Mouse (Mus musculus): ENCODE data around the gene Pde10a. TPM values are rescaled to one million over a fixed set of nuclear protein-coding genes. Genes with fewer than 3 reads are reported as not detected.

Gene Pde10a
- total and polyA plus RNA-seq, 2 experiments from 2014 or later: 1.5 to 3.0 TPM

- TF ChIP-seq CTCF (IDR thresholded peaks at IDR 0.05; ENCODE audit: low read depth) (no peak), EP300 (IDR thresholded peaks at IDR 0.05; ENCODE audit: low read depth) (no peak)
- no peak overlapping the region for H3K4me2 ChIP-seq (ENCODE audit: low read depth, low read length)
- no peak overlapping the region for H3K9ac ChIP-seq (replicated peaks; ENCODE audit: low read depth, low read length)
- H3K27ac ChIP-seq (ENCODE audit: low read depth): no peak overlapping the region
- H3K36me3 ChIP-seq (replicated peaks; ENCODE audit: control insufficient read depth, insufficient read depth, low read length): no peaks in the 10 kb centered on the region
- no peak overlapping the region for H3K4me3 ChIP-seq (ENCODE audit: low read depth, low read length)
- H3K4me1 ChIP-seq (ENCODE audit: control insufficient read depth, insufficient read depth): no peaks in the 10 kb centered on the region
- ATAC-seq (ENCODE audit: insufficient read depth, low read depth) (no peak), DNase-seq (ENCODE audit: low spot score) (no peak)
- H3K9me3 ChIP-seq (replicated peaks; ENCODE audit: control insufficient read depth, low read length): no peaks in the 10 kb centered on the region
- H3K27me3 ChIP-seq (ENCODE audit: control insufficient read depth, insufficient read depth, low read length): no peaks in the 10 kb centered on the region
- WGBS: 43% methylated on average over 7 of the region's 7 CpGs
Observed at GRCm38 (mm10) chr17:8728646-8729045, 203.5 kb downstream of the Pde10a start.

- no peak overlapping the region for H3K27ac ChIP-seq (ENCODE audit: low read depth)
- TF ChIP-seq CTCF (IDR thresholded peaks at IDR 0.05; ENCODE audit: low read depth): no peak
- no peak for TF ChIP-seq EP300 (IDR thresholded peaks at IDR 0.05; ENCODE audit: low read depth)
- ATAC-seq (ENCODE audit: insufficient read depth, low read depth): no peak
- no peak overlapping the region for H3K4me2 ChIP-seq (ENCODE audit: low read depth, low read length)
- H3K27me3 ChIP-seq (ENCODE audit: control insufficient read depth, insufficient read depth, low read length): no peaks in the 10 kb centered on the region
- no peaks in the 10 kb centered on the region for H3K4me1 ChIP-seq (ENCODE audit: control insufficient read depth, insufficient read depth)
- H3K36me3 ChIP-seq (replicated peaks; ENCODE audit: control insufficient read depth, insufficient read depth, low read length): no peaks in the 10 kb centered on the region
- no peak for DNase-seq (ENCODE audit: low spot score)
- H3K4me3 ChIP-seq (ENCODE audit: low read depth, low read length): no peak overlapping the region
- H3K9ac ChIP-seq (replicated peaks; ENCODE audit: low read depth, low read length): no peak overlapping the region
- no peaks in the 10 kb centered on the region for H3K9me3 ChIP-seq (replicated peaks; ENCODE audit: control insufficient read depth, low read length)
- 66% methylated on average over 7 of the region's 7 CpGs for WGBS
Observed at GRCm38 (mm10) chr17:8729808-8730207, 204.6 kb downstream of the Pde10a start.

- DNase-seq (ENCODE audit: low spot score) (no peak), ATAC-seq (ENCODE audit: insufficient read depth, low read depth) (no peak)
- no peaks in the 10 kb centered on the region for H3K4me1 ChIP-seq (ENCODE audit: control insufficient read depth, insufficient read depth)
- H3K27me3 ChIP-seq (ENCODE audit: control insufficient read depth, insufficient read depth, low read length): no peaks in the 10 kb centered on the region
- no peak overlapping the region for H3K4me2 ChIP-seq (ENCODE audit: low read depth, low read length)
- no peaks in the 10 kb centered on the region for H3K36me3 ChIP-seq (replicated peaks; ENCODE audit: control insufficient read depth, insufficient read depth, low read length)
- H3K9ac ChIP-seq (replicated peaks; ENCODE audit: low read depth, low read length): no peak overlapping the region
- no peak overlapping the region for H3K27ac ChIP-seq (ENCODE audit: low read depth)
- TF ChIP-seq EP300 (IDR thresholded peaks at IDR 0.05; ENCODE audit: low read depth) (no peak), CTCF (IDR thresholded peaks at IDR 0.05; ENCODE audit: low read depth) (no peak)
- no peaks in the 10 kb centered on the region for H3K9me3 ChIP-seq (replicated peaks; ENCODE audit: control insufficient read depth, low read length)
- no peak overlapping the region for H3K4me3 ChIP-seq (ENCODE audit: low read depth, low read length)
- 52% methylated on average over 6 of the region's 6 CpGs for WGBS
Observed at GRCm38 (mm10) chr17:8731073-8731472, 205.9 kb downstream of the Pde10a start.

- H3K4me2 ChIP-seq (ENCODE audit: low read depth, low read length): no peak overlapping the region
- WGBS: 69% methylated on average over 6 of the region's 6 CpGs
- TF ChIP-seq CTCF (IDR thresholded peaks at IDR 0.05; ENCODE audit: low read depth) (no peak), EP300 (IDR thresholded peaks at IDR 0.05; ENCODE audit: low read depth) (no peak)
Observed at GRCm38 (mm10) chr17:8736259-8736658, 211.1 kb downstream of the Pde10a start.

GRCm38 (mm10) chr17:8742772-8743171 is 217.6 kb downstream of the Pde10a start:
- Histone ChIP-seq H3K27ac (ENCODE audit: low read depth) (no peak overlapping the region), H3K4me3 (ENCODE audit: low read depth, low read length) (no peak overlapping the region), H3K27me3 (ENCODE audit: control insufficient read depth, insufficient read depth, low read length) (no peaks in the 10 kb centered on the region), H3K36me3 (replicated peaks; ENCODE audit: control insufficient read depth, insufficient read depth, low read length) (no peaks in the 10 kb centered on the region), H3K4me2 (ENCODE audit: low read depth, low read length) (no peak overlapping the region), H3K9me3 (replicated peaks; ENCODE audit: control insufficient read depth, low read length) (no peaks in the 10 kb centered on the region), H3K9ac (replicated peaks; ENCODE audit: low read depth, low read length) (no peak overlapping the region), H3K4me1 (ENCODE audit: control insufficient read depth, insufficient read depth) (no peaks in the 10 kb centered on the region)
- TF ChIP-seq EP300 (IDR thresholded peaks at IDR 0.05; ENCODE audit: low read depth): no peak
- TF ChIP-seq CTCF (IDR thresholded peaks at IDR 0.05; ENCODE audit: low read depth): no peak
- ATAC-seq (ENCODE audit: insufficient read depth, low read depth) (no peak), DNase-seq (ENCODE audit: low spot score) (no peak)
- 87% methylated on average over 3 of the region's 3 CpGs for WGBS

More at GRCm38 (mm10) chr17:8736259-8736658, 211.1 kb downstream of the Pde10a start:
- Histone ChIP-seq H3K27ac (ENCODE audit: low read depth) (no peak overlapping the region), H3K4me3 (ENCODE audit: low read depth, low read length) (no peak overlapping the region), H3K9ac (replicated peaks; ENCODE audit: low read depth, low read length) (no peak overlapping the region), H3K27me3 (ENCODE audit: control insufficient read depth, insufficient read depth, low read length) (no peaks in the 10 kb centered on the region), H3K36me3 (replicated peaks; ENCODE audit: control insufficient read depth, insufficient read depth, low read length) (no peaks in the 10 kb centered on the region), H3K4me1 (ENCODE audit: control insufficient read depth, insufficient read depth) (no peaks in the 10 kb centered on the region), H3K9me3 (replicated peaks; ENCODE audit: control insufficient read depth, low read length) (no peaks in the 10 kb centered on the region)
- ATAC-seq (ENCODE audit: insufficient read depth, low read depth) (no peak), DNase-seq (ENCODE audit: low spot score) (no peak)

GRCm38 (mm10) chr17:8745334-8745733 is 220.2 kb downstream of the Pde10a start:
- Histone ChIP-seq H3K27ac (ENCODE audit: low read depth) (no peak overlapping the region), H3K4me1 (ENCODE audit: control insufficient read depth, insufficient read depth) (no peaks in the 10 kb centered on the region), H3K9me3 (replicated peaks; ENCODE audit: control insufficient read depth, low read length) (no peaks in the 10 kb centered on the region), H3K27me3 (ENCODE audit: control insufficient read depth, insufficient read depth, low read length) (no peaks in the 10 kb centered on the region), H3K36me3 (replicated peaks; ENCODE audit: control insufficient read depth, insufficient read depth, low read length) (no peaks in the 10 kb centered on the region), H3K4me3 (ENCODE audit: low read depth, low read length) (no peak overlapping the region), H3K4me2 (ENCODE audit: low read depth, low read length) (no peak overlapping the region), H3K9ac (replicated peaks; ENCODE audit: low read depth, low read length) (no peak overlapping the region)
- ATAC-seq (ENCODE audit: insufficient read depth, low read depth) (no peak), DNase-seq (ENCODE audit: low spot score) (no peak)
- TF ChIP-seq CTCF (IDR thresholded peaks at IDR 0.05; ENCODE audit: low read depth): no peak; the same call in 1 of the 2 replicates
- TF ChIP-seq EP300 (IDR thresholded peaks at IDR 0.05; ENCODE audit: low read depth): no peak
- 20% methylated on average over 1 of the region's 1 CpGs for WGBS

All from heart, postnatal 0 days (tissue).